ENCODE assay signal across 8 mouse cellular contexts in genomic region chr7:142371768-142372661, GRCm38 (mm10). TPM values are rescaled to one million over a fixed set of nuclear protein-coding genes. Genes with fewer than 3 reads are reported as not detected.
DNase-seq lines count a peak whose midpoint lies in the region; ATAC-seq lines count a peak whose summit lies in the region.

No protein-coding gene starts in this region.

- peak overlapping the region; percentile 92 for H3K4me2 ChIP-seq in kidney, embryonic 16.5 days (replicated peaks; ENCODE audit: low read depth, low read length)
- peak overlapping the region; percentile 84 for H3K4me2 ChIP-seq in embryonic facial prominence, embryonic 13.5 days

- H3K9me3 ChIP-seq in kidney, embryonic 16.5 days (ENCODE audit: low read length): no peaks in the 10 kb centered on the region
- no peaks in the 10 kb centered on the region for H3K9me3 ChIP-seq in embryonic facial prominence, embryonic 13.5 days

- ATAC-seq in kidney, embryonic 16.5 days (ENCODE audit: low FRiP score, low TSS enrichment): peak; percentile 43
- ATAC-seq in embryonic facial prominence, embryonic 13.5 days (ENCODE audit: insufficient number of reproducible peaks, insufficient read depth, low FRiP score, low TSS enrichment, low read depth): no peak
- ATAC-seq in megakaryocyte, adult 5-6 weeks (ENCODE audit: poor library complexity, severe bottlenecking): peak; percentile 50

- H3K27ac ChIP-seq in kidney, embryonic 16.5 days (ENCODE audit: low read length): no peak overlapping the region
- H3K27ac ChIP-seq in embryonic facial prominence, embryonic 13.5 days: no peak overlapping the region

- peak overlapping the region; percentile 58 for H3K9ac ChIP-seq in kidney, embryonic 16.5 days (replicated peaks; ENCODE audit: low read length)
- H3K9ac ChIP-seq in embryonic facial prominence, embryonic 13.5 days: peak overlapping the region; percentile 57

- peak overlapping the region; percentile 53 for H3K4me3 ChIP-seq in kidney, embryonic 16.5 days (ENCODE audit: low read length)
- H3K4me3 ChIP-seq in embryonic facial prominence, embryonic 13.5 days: peak overlapping the region; percentile 49

- DNase-seq in kidney, postnatal 25 days: no peak
- DNase-seq in adrenal gland, adult 2 months: peak; percentile 77
- DNase-seq in induced T-regulatory cell, adult 2 months (ENCODE audit: low read depth): peak; percentile 33
- peak; percentile 46 for DNase-seq in thymus, postnatal 0 days (ENCODE audit: low spot score)
- DNase-seq in gastrocnemius, adult 8-10 months (ENCODE audit: low spot score in 2 of 2): no peak

- H3K4me1 ChIP-seq in kidney, embryonic 16.5 days (ENCODE audit: insufficient read depth, low read length): peaks cover 19% of the 10 kb centered on the region
- H3K4me1 ChIP-seq in embryonic facial prominence, embryonic 13.5 days: peaks cover 29% of the 10 kb centered on the region

- peaks cover 15% of the 10 kb centered on the region for H3K27me3 ChIP-seq in kidney, embryonic 16.5 days (ENCODE audit: insufficient read depth, low read length)
- H3K27me3 ChIP-seq in embryonic facial prominence, embryonic 13.5 days: peaks cover 53% of the 10 kb centered on the region

- 1% methylated on average over 59 of the region's 64 CpGs for WGBS in kidney, embryonic 16.5 days
- WGBS in embryonic facial prominence, embryonic 13.5 days: 2% methylated on average over 63 of the region's 64 CpGs

- peaks cover 15% of the 10 kb centered on the region for H3K36me3 ChIP-seq in kidney, embryonic 16.5 days (ENCODE audit: insufficient read depth, low read length)
- H3K36me3 ChIP-seq in embryonic facial prominence, embryonic 13.5 days: peaks cover 18% of the 10 kb centered on the region

RNA-seq across cellular contexts. Expression of gene Ifitm10, which starts 1.5 kb away (rescaled TPM):
- polyA plus RNA-seq in kidney, embryonic 16.5 days (2015; fragmentation: Nextera tagmentation; extraction: Ambion mirVana): 1.8 and 2.5 TPM in 2 replicates
- total RNA-seq in adrenal gland, adult 2 months (2021): 1 to 10 TPM; 3.0 to 5.8 TPM
- 12.0 and 15.2 TPM in 2 replicates for polyA plus RNA-seq in adrenal gland, adult 2 months (2012; rRNA removed)
- 2.5 and 3.3 TPM in 2 replicates for polyA plus RNA-seq in embryonic facial prominence, embryonic 13.5 days (2015; fragmentation: Nextera tagmentation; extraction: Ambion mirVana)
- total RNA-seq in megakaryocyte, adult 5-6 weeks (2015): 2.1 and 3.6 TPM in 2 replicates
- 0.48 and 1.4 TPM in 2 replicates for total RNA-seq in megakaryocyte, adult 5-6 weeks (2017)
- polyA plus RNA-seq in thymus, postnatal 0 days (2015; fragmentation: Nextera tagmentation; extraction: Ambion mirVana): 8.5 and 10.6 TPM in 2 replicates
- 1 to 10 TPM; 1.6 to 2.4 (median 2.1) TPM for total RNA-seq in gastrocnemius, adult 8-10 months (2022)

RNA-seq across cellular contexts. Expression of gene Gm49369, which starts 10.5 kb away (rescaled TPM):
- polyA plus RNA-seq in kidney, embryonic 16.5 days (2015; fragmentation: Nextera tagmentation; extraction: Ambion mirVana): 4.4 TPM in 1 of 2 replicates, not detected in the other
- total RNA-seq in adrenal gland, adult 2 months (2021): 1 to 10 TPM; 2.9 to 6.9 TPM
- not detected in 2 replicates for polyA plus RNA-seq in adrenal gland, adult 2 months (2012; rRNA removed)
- polyA plus RNA-seq in embryonic facial prominence, embryonic 13.5 days (2015; fragmentation: Nextera tagmentation; extraction: Ambion mirVana): not detected in 2 replicates
- not detected in 2 replicates for total RNA-seq in megakaryocyte, adult 5-6 weeks (2015)
- 24.9 and 36.8 TPM in 2 replicates for total RNA-seq in megakaryocyte, adult 5-6 weeks (2017)
- polyA plus RNA-seq in thymus, postnatal 0 days (2015; fragmentation: Nextera tagmentation; extraction: Ambion mirVana): 5.1 TPM in 1 of 2 replicates, not detected in the other
- 1 to 10 TPM; 1.7 to 8.5 (median 4.8) TPM for total RNA-seq in gastrocnemius, adult 8-10 months (2022)

RNA-seq across cellular contexts. Expression of gene Ctsd, which starts 15.8 kb away (rescaled TPM):
- 398 and 453 TPM in 2 replicates for polyA plus RNA-seq in kidney, embryonic 16.5 days (2015; fragmentation: Nextera tagmentation; extraction: Ambion mirVana)
- total RNA-seq in adrenal gland, adult 2 months (2021): 1,000 to 10,000 TPM in 1 of 2 experiments, 100 to 1,000 TPM in 1; 904 to 1,338 TPM
- 889 and 996 TPM in 2 replicates for polyA plus RNA-seq in adrenal gland, adult 2 months (2012; rRNA removed)
- 210 and 222 TPM in 2 replicates for polyA plus RNA-seq in embryonic facial prominence, embryonic 13.5 days (2015; fragmentation: Nextera tagmentation; extraction: Ambion mirVana)
- 193 and 197 TPM in 2 replicates for total RNA-seq in megakaryocyte, adult 5-6 weeks (2015)
- 218 and 236 TPM in 2 replicates for total RNA-seq in megakaryocyte, adult 5-6 weeks (2017)
- polyA plus RNA-seq in thymus, postnatal 0 days (2015; fragmentation: Nextera tagmentation; extraction: Ambion mirVana): 395 and 403 TPM in 2 replicates
- total RNA-seq in gastrocnemius, adult 8-10 months (2022): 100 to 1,000 TPM; 443 to 485 (median 471) TPM

Comparison
In these comparisons a context has a peak if more than half of its experiments do, and no peak if none do; other contexts are left out.
1. DNase-seq: peak in adrenal gland, adult 2 months (single experiment), induced T-regulatory cell, adult 2 months (single experiment) and thymus, postnatal 0 days (single experiment); none in kidney, postnatal 25 days (0 of 2) and gastrocnemius, adult 8-10 months (0 of 2).